ENCODE assay signal across 8 mouse cellular contexts in the genomic region with DNA sequence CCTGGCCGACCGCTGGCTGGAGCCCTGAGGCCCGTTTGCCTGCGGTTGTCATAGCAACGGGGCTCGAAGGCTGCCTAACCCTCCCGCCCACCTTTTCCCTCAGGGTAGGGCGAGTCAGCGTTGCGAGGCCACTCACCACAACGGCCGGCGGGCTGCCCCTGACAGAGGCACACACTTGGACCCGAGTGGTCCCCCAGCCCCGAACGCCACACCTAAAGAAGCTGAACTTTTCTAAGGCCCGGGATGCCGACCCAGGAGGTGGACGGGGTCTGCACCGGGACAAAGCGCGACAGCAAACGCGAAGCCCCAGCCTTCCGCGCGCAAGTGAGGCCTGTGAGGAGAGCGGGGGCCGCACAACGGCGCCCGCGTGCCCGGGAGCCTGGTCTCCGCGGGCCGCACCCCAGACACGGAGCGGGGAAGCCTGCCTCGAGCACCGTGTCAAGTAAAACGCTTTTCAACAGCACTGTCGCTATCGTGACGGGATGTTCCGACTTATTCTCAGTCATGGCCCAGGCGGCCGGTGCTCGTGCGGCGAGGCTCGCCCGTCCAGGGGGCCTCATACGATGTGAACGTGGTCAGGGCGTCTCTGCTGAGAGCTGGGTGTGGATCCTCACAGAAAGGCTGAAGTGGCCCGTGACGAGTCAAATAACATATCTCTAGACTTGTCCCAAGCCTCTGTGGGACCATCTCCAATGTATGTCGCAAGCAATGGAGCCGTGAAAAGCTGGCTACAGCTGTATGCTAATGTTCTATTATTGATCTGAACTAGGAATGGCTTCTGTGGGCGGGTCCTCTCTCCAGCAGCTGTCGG. TPM values are rescaled to one million over a fixed set of nuclear protein-coding genes. Genes with fewer than 3 reads are reported as not detected.
DNase-seq lines count a peak whose midpoint lies in the region; ATAC-seq and TF ChIP-seq lines count a peak whose summit lies in the region.

Gene Stk33 (minus strand): TSS at position 301 of the 811 bp plus-strand sequence.

- no peaks in the 10 kb centered on the region for H3K9me3 ChIP-seq in heart, embryonic 14.5 days (ENCODE audit: control insufficient read depth, low read length)

- no peak within 1 kb of the TSS for H3K27ac ChIP-seq in embryonic fibroblast, embryonic 13.5 days (ENCODE audit: insufficient read depth, low read length)
- no peak within 1 kb of the TSS for H3K27ac ChIP-seq in heart, embryonic 14.5 days (replicated peaks in 1 of 2; ENCODE audit: control insufficient read depth in 1 of 2, insufficient read depth in 1 of 2, low read depth in 2 of 2, low read length in 2 of 2)

- H3K4me2 ChIP-seq in heart, embryonic 14.5 days (ENCODE audit: low read length), result peak within 1 kb of the TSS; percentile 91

- peak; percentile 19 for DNase-seq in right cerebral cortex, adult 18-20 months
- no peak for DNase-seq in right cerebral cortex, postnatal 36 days (ENCODE audit: low spot score in 2 of 2)
- DNase-seq in layer of hippocampus, adult 9-11 months, result peak; percentile 11
- DNase-seq in lung, postnatal 14 days, result peak; percentile 58
- peak; percentile 87 for DNase-seq in retina, postnatal 1 day
- no peak for DNase-seq in thymus, postnatal 10 days (ENCODE audit: low spot score in 2 of 2)

- WGBS in heart, embryonic 14.5 days, result 2% methylated on average over 62 of the region's 62 CpGs

- no peaks in the 10 kb centered on the region for H3K36me3 ChIP-seq in heart, embryonic 14.5 days (ENCODE audit: control insufficient read depth, insufficient read depth, low read length)

- peak within 1 kb of the TSS; percentile 65 for H3K9ac ChIP-seq in heart, embryonic 14.5 days (ENCODE audit: low read length)

- H3K4me3 ChIP-seq in embryonic fibroblast, embryonic 13.5 days (ENCODE audit: insufficient read depth, low read length), result peak within 1 kb of the TSS; percentile 16
- peak within 1 kb of the TSS; percentile 50 to 51 for H3K4me3 ChIP-seq in heart, embryonic 14.5 days (ENCODE audit: control insufficient read depth in 1 of 2, insufficient read depth in 1 of 2, low read depth in 1 of 2, low read length in 2 of 2)

- no peak for TF ChIP-seq CTCF in embryonic fibroblast, embryonic 13.5 days (IDR thresholded peaks at IDR 0.05; ENCODE audit: borderline replicate concordance, insufficient read depth, low read length)

- peaks cover 3% of the 10 kb centered on the region; the same call in 1 of the 2 replicates for H3K4me1 ChIP-seq in embryonic fibroblast, embryonic 13.5 days (ENCODE audit: control insufficient read depth, insufficient read depth, low read length)
- H3K4me1 ChIP-seq in heart, embryonic 14.5 days (ENCODE audit: control insufficient read depth in 2 of 2, insufficient read depth in 2 of 2, low read length in 2 of 2), result peaks cover 2 to 11% of the 10 kb centered on the region in 2 experiments; a peak in 3 of 4 replicates

- peak; percentile 41; the same call in 1 of the 2 replicates for TF ChIP-seq POLR2A in embryonic fibroblast, embryonic 13.5 days (IDR thresholded peaks at IDR 0.05; ENCODE audit: low read depth, low read length)

- peak; percentile 35; the same call in 1 of the 2 replicates for ATAC-seq in heart, embryonic 14.5 days (ENCODE audit: insufficient number of reproducible peaks, insufficient read depth, low FRiP score, low read depth)

- H3K27me3 ChIP-seq in heart, embryonic 14.5 days (ENCODE audit: control insufficient read depth, insufficient read depth, low read length), result peaks cover 37% of the 10 kb centered on the region

RNA-seq across cellular contexts. Expression of gene Stk33, which starts in this region (rescaled TPM):
- 0.67 and 0.85 TPM in 2 replicates for polyA plus RNA-seq in embryonic fibroblast, embryonic 13.5 days (2011; ENCODE audit: insufficient read length, low read depth, missing spikeins)
- 0.26 TPM in 1 of 2 replicates, not detected in the other for polyA plus RNA-seq in heart, embryonic 14.5 days (2014; fragmentation: Nextera tagmentation; extraction: Ambion mirVana)

Comparison
In these comparisons a context has a peak if more than half of its experiments do, and no peak if none do; other contexts are left out.
1. DNase-seq: peak in right cerebral cortex, adult 18-20 months (single experiment), layer of hippocampus, adult 9-11 months (single experiment), lung, postnatal 14 days (single experiment) and retina, postnatal 1 day (single experiment); none in right cerebral cortex, postnatal 36 days (0 of 2) and thymus, postnatal 10 days (0 of 2).
2. Peak in ATAC-seq, H3K4me3 ChIP-seq, H3K9ac ChIP-seq and H3K4me2 ChIP-seq in heart, embryonic 14.5 days; RNA of the gene not detected or under 1 TPM.